Mouse (Mus musculus) cerebellum, postnatal 14 days (tissue): ENCODE results near the gene Cemip2.
A peak's percentile ranks its signal among the peaks of the same experiment; 100 is the strongest.

Source experiments
- DNase-seq, 2 experiments: peaks; one replicate each; pipeline ENCODE4 v3.0.0; 2021; ENCODE audit warnings: mixed read lengths in 2 of 2

Gene Cemip2

GRCm38 (mm10) chr19:21882110-21882940 lies 104.2 kb downstream of the Cemip2 start:
- no peak for DNase-seq

- DNase-seq, result no peak
Observed at GRCm38 (mm10) chr19:21883053-21883452, 104.9 kb downstream of the Cemip2 start.

- DNase-seq, result no peak
Observed at GRCm38 (mm10) chr19:21883922-21884321, 105.8 kb downstream of the Cemip2 start.

- DNase-seq, result peak; percentile 63 to 78
Observed at GRCm38 (mm10) chr19:21884385-21884784, 106.2 kb downstream of the Cemip2 start.

- no peak for DNase-seq
Observed at GRCm38 (mm10) chr19:21886166-21886657, 108.1 kb downstream of the Cemip2 start.

GRCm38 (mm10) chr19:21890699-21891098 lies 112.6 kb downstream of the Cemip2 start:
- DNase-seq, result no peak

- no peak for DNase-seq
Observed at GRCm38 (mm10) chr19:21894792-21895191, 116.7 kb downstream of the Cemip2 start.

GRCm38 (mm10) chr19:21895540-21895939 lies 117.4 kb downstream of the Cemip2 start:
- DNase-seq, result no peak

GRCm38 (mm10) chr19:21897122-21897827 lies 119.1 kb downstream of the Cemip2 start:
- DNase-seq, result no peak

GRCm38 (mm10) chr19:21898015-21898939 lies 120.1 kb downstream of the Cemip2 start:
- no peak for DNase-seq
